Mouse (Mus musculus) left cerebral cortex, postnatal 14 days (tissue): ENCODE measurements around the gene Prnd. TPM values are rescaled to one million over a fixed set of nuclear protein-coding genes. Genes with fewer than 3 reads are reported as not detected.
A peak's percentile ranks its signal among the peaks of the same experiment; 100 is the strongest.

Experiments used
- DNase-seq, 2 experiments: peaks; one replicate each; pipeline ENCODE4 v3.0.0; 2021 to 2022; ENCODE audit warnings: low spot score in 2 of 2, mixed read lengths in 1 of 2
- intact Hi-C: fragments of 180-260 bp; cut with DNase I; formaldehyde crosslinking; loops from one replicate; pipeline ENCODE4 v1.15.1; 2025
- long read RNA-seq, 2 experiments: library from polyadenylated mRNA; stranded (forward); transcript quantifications; one replicate each; pipeline ENCODE4 v2.0.0; 2021
- total RNA-seq, 2 experiments: library from RNA; stranded (reverse); gene quantifications; 2 replicates each; pipeline ENCODE4 v1.2.3; 2021

Gene Prnd
- 1 to 10 TPM; 2.4 to 2.7 TPM for total RNA-seq
- long read RNA-seq, experiment 1, partial matches to known transcripts: 1 of 7 reads
- long read RNA-seq, experiment 1, other reads (novel, unspliced or antisense): 0 of 7 reads
- long read RNA-seq, experiment 2, transcript Prnd-204 (2 exons, 3,176 nt): major isoform, 5 of 9 reads
- long read RNA-seq, experiment 2, partial matches to known transcripts: 0 of 9 reads
- long read RNA-seq, experiment 2, other reads (novel, unspliced or antisense): 2 of 9 reads

- intact Hi-C loops: loop anchor here (10.0 kb wide), 1 partner anchor 396 kb away; no protein-coding TSS in a partner anchor
- DNase-seq: peak in 1 of 2 experiments; percentile 1
Measured at GRCm38 (mm10) chr2:131950598-131951095, at the start of gene Prnd. TSS of gene Prnd (plus strand) at chr2:131950861.

- no peak for DNase-seq
- intact Hi-C loops: no loop called here
Measured at GRCm38 (mm10) chr2:131902423-131902822, 48.2 kb upstream of the Prnd start.

DNA sequence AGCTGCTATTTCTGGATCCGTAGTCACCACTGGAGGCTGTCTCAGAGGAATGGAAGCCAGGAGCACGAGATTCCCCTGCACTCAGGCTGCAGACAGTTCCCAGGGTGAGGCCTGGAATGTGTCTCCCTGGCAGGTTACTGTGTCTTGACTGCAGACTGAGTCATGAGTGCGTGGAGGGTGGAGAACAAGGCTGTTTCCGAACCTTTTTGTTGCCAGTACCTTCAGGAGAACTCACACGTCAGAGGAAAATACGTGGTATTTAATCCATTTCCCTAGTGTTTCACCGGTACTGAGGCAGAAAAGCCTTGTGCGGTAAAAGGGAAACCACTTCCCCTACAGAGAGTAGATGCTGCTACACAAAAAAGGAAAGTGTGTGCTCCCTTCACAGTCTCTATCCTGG lies 47.8 kb upstream of the Prnd start:
- DNase-seq: peak in 1 of 2 experiments; percentile 17
- intact Hi-C loops: no loop called here

DNA sequence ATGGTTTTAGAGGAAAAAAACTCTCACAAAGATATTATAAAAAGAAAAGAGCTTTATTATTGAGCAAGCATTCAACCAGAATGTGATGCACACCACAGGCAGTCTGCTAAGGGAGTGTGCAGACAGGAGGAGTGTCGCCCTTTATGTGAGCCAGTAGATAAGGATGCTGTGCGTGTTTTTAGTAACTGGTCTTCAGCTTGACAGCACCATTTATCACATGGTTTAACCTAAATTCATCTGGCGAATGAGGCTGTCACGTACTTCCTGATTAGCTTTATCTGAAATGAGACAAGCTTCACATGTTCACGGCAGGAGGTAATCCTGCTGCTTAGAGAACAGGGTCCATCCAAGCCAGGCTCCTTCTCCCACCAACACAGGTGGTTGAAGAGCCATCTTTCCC lies 45.6 kb upstream of the Prnd start:
- intact Hi-C loops: no loop called here
- no peak for DNase-seq

DNA sequence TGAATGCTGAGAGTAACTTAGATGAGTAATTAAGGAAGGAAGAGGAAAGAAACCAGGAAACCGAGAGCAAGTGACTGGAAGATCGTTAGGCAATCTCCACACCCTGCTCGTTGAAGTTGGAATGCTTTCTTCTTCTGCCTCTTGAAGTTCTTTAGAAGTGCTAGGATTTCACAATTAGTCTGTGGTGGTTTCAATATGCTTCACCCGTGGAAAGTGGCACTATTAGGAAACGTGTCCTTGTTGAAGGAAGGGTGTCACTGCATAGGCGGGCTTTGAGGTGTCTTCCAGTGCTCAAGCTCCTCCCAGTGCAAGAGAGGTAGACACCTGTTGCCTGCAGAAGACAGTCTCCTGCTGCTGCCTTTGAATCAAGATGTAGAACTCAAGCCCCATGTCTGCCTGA lies 44.9 kb upstream of the Prnd start:
- DNase-seq: no peak
- intact Hi-C loops: no loop called here

- DNase-seq: no peak
- intact Hi-C loops: no loop called here
Measured at GRCm38 (mm10) chr2:131906266-131906665, 44.4 kb upstream of the Prnd start.

DNA sequence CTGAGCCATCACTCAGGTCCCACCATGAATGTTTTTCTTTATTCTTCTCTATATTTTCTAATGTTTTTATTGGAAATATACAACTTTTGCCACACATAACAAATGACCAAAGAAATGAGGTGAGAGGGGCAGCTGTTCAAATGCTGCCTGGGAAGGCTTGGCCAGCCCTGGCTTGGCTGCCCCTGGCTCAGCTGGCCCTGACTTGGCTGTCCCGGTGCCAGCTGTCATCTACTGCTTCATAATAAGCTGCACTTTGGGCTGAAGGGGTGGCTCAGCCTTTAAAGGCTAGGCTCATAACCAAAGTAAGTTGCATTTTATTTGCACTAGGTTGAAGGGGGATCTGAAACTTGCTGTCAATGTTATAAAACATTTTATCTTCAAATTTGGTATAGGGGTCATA lies 43.8 kb upstream of the Prnd start:
- intact Hi-C loops: no loop called here
- no peak for DNase-seq

GRCm38 (mm10) chr2:131907311-131907710 lies 43.4 kb upstream of the Prnd start:
- DNase-seq: no peak
- intact Hi-C loops: no loop called here

DNA sequence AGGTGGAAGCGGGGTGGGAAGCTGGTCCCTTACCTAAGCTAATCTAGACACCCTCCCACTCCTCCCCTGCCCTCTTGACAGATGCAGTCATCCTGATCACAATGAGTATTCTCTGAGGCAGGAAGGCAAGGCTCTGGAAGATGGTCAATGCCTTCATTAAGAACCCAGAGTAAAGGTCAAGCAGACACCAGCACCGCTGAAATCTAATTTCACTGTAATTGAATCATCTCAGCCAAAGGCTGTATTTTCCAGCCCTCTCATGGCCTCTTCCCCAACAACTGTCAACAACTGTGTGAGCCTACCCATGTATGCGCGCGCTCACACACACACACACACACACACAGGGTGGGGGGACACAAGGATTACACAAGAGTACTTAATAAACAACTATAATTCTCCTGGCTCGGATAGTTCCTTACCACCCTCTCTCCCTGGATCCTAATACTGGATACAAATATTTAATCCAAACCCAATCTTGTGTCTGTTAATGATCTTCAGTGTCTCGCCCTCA lies 42.3 kb upstream of the Prnd start:
- intact Hi-C loops: no loop called here
- DNase-seq: no peak

GRCm38 (mm10) chr2:131908906-131909305 lies 41.8 kb upstream of the Prnd start:
- intact Hi-C loops: no loop called here
- no peak for DNase-seq

- intact Hi-C loops: loop anchor here (2.0 to 5.0 kb wide), 2 partner anchors 63 to 81 kb away; no protein-coding TSS in a partner anchor
- DNase-seq: peak; percentile 92 to 93
Measured at GRCm38 (mm10) chr2:131909683-131910572, 40.7 kb upstream of the Prnd start, which contains the start of the genes Prnp and Prn. TSS of gene Prnp (plus strand) at chr2:131909928. TSS of gene Prn (plus strand) at chr2:131909957.

- no peak for DNase-seq
- intact Hi-C loops: loop anchor here (2.0 to 5.0 kb wide), 2 partner anchors 64 to 82 kb away; no protein-coding TSS in a partner anchor
Measured at GRCm38 (mm10) chr2:131910847-131911246, 39.8 kb upstream of the Prnd start.

DNA sequence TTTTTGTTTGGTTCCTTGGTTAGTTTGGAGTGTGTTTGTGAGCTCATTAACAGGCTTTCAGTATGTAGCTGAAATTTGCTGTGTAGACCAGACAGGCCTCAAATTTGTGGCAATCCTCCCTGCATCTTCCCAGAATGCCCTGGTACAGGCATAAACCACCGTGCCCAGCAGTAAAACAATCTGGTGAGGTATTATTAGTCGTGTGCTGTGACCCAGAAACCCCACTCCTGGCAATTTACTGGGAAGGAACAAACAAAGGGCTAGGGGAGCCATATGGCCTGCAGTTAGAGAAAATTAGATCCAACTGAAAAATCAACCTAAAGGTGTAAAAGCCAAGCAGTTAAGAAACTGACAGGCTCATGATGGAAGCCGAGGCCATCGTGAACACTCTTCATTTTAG lies 39.3 kb upstream of the Prnd start:
- no peak for DNase-seq
- intact Hi-C loops: loop anchor here (2.0 to 5.0 kb wide), 2 partner anchors 64 to 83 kb away; no protein-coding TSS in a partner anchor

- DNase-seq: no peak
- intact Hi-C loops: loop anchor here (5.0 kb wide), 1 partner anchor 65 kb away; no protein-coding TSS in a partner anchor
Measured at GRCm38 (mm10) chr2:131912526-131913258, 38.0 kb upstream of the Prnd start.

- DNase-seq: no peak
- intact Hi-C loops: no loop called here
Measured at GRCm38 (mm10) chr2:131932275-131932902, 18.3 kb upstream of the Prnd start.

DNA sequence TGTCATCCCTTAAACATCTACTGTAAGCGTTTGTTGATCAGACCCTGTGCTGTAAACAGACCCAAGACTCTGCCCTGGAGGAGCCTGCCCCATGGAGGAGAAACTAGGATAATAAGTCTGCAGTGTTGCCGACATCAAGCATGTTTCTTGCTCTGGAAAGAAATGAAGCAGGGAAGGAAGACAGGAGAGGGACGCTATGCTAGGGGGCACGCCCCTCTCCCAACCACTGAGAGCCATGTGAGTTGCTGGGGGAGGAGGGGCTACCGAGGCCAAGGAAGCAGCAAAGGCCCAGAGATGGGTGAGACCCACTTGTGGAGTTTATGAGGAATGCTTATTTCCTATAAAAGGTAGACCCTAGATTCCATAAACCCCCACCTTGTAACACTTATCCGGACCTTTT lies 17.6 kb upstream of the Prnd start:
- no peak for DNase-seq
- intact Hi-C loops: no loop called here

- intact Hi-C loops: no loop called here
- peak in 1 of 2 experiments; percentile 28 for DNase-seq
Measured at GRCm38 (mm10) chr2:131933598-131933997, 17.1 kb upstream of the Prnd start.

- no peak for DNase-seq
- intact Hi-C loops: no loop called here
Measured at GRCm38 (mm10) chr2:131934243-131934642, 16.4 kb upstream of the Prnd start.
